Mouse (Mus musculus) liver, adult 2 months (tissue): ENCODE data around the gene Ubp1.

Experiments
- CTCF ChIP-seq: fragments of 200-500 bp; IDR thresholded peaks from 2 replicates; pipeline ENCODE4 v1.5.1; 2011; ENCODE audit warnings: low read depth, low read length, control low read depth
- POLR2A ChIP-seq: fragments of 200-500 bp; IDR thresholded peaks from 2 replicates; pipeline ENCODE4 v1.6.1; 2011; ENCODE audit warnings: low read length, control low read depth; ENCODE audit not compliant: insufficient read depth; ENCODE audit errors: extremely low read depth

GRCm38 (mm10) chr9:113966838-113967237 lies 36.1 kb downstream of the Ubp1 start:
- no peak for TF ChIP-seq POLR2A
- TF ChIP-seq CTCF, result no peak
